Mouse (Mus musculus) layer of hippocampus, postnatal 14 days (tissue): ENCODE measurements at regions not wholly inside any gene's neighbourhood (a gene's known extent, or its start where the extent isn't known, plus 50 kb on each side); places are given as distances from the start of the nearest gene placed in this dataset.
A peak's percentile ranks its signal among the peaks of the same experiment; 100 is the strongest.
"Not testable (repeated sequence)": the region's sequence is repeated elsewhere in the genome, so short reads cannot be mapped to it uniquely, and the experiment has no call there.

Experiments used
- DNase-seq, 2 experiments: peaks; one replicate each; pipeline ENCODE4 v3.0.0; 2021 to 2022; ENCODE audit warnings: low spot score in 2 of 2, mixed read lengths in 1 of 2

DNA sequence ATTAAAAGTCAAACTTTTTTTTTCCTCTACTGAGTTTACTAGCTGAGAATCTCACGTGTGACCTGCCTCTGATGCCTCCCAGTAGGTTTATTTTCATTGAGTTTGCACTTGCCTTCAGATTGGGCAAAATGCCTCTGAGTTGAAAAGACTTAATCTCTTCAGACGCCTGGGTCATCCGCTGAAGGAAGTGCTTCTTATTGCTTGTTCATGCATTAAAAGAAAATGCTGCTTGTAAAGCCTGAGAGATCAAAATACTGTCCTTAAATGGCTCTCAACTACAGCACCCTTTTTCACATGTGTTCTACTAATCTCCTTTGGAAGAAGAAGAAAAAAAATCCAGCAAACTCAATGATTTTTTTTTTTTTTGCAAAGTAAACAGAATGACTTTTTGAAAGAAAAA is 351.5 kb downstream of the Kcnh5 start:
- DNase-seq: no peak

DNA sequence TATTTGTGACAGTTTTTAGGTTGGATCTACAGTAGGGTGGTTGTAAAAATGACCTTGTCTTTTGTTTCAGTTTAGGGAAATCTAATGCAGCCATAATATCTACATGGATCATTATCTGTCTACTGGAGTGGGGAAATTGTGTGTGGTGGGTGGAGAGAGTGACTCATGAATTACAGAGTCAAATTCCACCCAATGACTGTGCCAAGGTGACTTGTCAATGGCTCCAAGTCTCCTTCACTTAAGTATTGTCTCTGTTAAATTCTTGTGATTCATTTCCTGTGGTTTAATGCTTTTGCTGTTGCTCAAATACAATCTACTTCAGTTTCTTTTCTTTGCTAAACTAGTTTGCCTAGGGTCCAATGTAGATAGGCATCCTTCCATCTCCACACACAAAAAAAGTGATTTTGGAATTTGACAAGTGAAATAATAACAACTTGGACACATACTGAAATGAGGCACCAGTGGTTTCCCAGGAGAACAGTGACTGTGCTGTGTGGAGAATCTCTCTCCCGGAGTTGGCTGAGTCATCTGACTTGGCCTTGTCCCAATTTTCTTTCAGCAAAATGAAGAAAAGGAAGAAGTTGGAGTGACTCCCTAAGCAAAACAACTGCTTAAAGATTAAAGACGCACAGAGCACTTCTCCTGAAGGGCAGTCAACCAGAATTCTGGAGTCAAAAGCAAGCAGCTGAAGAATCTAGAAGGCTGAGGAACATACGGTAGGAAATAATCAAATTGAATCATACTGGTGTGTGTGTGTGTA is 352.2 kb downstream of the Kcnh5 start:
- DNase-seq: peak; percentile 12 to 58

DNA sequence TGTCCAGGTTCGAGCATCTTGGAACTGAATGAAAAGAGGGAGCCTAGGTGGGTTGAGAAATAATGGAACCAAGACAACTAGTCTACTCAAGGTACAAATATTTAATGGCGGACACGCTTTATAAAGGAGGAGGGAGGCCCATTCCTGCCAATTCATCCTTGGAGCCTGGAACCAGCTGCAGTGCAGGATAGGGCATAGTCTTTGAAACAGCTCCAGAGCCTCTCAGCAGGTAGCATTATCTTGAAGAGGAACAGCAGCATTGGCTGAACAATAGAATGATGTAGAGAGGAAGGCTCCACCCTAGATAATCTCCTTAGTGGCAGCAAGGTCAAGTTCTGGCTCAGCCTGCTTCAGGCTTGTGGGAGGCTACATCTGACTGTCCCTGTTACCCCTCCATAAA is 361.0 kb downstream of the Kcnh5 start:
- not testable (repeated sequence) for DNase-seq

DNA sequence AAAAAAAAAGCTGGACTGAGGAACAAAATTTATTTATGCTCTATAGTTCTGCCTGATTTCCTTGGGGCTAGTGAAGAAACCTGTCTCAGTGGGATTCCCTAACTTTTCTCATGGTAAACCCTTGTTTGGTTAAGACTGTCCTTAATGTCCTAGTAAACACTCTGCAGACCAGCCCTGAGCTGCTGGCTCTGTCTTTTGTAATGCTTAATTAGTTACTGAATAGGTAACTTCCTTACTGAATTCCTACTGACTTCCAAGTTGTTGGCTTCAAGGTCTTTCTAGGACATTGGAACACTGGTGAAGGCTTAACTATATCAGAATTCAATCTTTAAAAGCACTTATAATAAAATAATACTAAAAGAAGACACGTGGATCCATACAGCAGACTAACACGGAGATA is 368.6 kb downstream of the Kcnh5 start:
- DNase-seq: not testable (repeated sequence)

DNA sequence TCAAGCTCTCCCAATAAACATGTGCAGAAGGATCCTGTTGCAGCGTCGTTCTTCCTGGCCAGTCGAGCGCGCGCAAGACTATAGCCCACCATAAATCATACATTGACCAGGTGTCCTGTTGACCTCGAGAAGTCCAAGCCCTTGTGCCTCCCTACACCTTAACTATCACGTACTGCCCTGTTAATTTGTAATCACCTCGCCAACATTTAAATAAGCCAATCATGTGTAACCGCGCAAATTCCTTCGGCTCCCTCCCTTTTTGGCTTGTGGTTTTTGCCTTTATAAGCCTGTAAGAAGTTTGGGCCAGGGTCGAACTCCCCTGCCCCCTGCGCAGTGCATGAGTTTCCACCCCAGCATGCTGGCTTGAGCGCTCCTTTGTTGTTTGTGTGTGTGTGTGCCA is 369.2 kb downstream of the Kcnh5 start:
- not testable (repeated sequence) for DNase-seq

DNA sequence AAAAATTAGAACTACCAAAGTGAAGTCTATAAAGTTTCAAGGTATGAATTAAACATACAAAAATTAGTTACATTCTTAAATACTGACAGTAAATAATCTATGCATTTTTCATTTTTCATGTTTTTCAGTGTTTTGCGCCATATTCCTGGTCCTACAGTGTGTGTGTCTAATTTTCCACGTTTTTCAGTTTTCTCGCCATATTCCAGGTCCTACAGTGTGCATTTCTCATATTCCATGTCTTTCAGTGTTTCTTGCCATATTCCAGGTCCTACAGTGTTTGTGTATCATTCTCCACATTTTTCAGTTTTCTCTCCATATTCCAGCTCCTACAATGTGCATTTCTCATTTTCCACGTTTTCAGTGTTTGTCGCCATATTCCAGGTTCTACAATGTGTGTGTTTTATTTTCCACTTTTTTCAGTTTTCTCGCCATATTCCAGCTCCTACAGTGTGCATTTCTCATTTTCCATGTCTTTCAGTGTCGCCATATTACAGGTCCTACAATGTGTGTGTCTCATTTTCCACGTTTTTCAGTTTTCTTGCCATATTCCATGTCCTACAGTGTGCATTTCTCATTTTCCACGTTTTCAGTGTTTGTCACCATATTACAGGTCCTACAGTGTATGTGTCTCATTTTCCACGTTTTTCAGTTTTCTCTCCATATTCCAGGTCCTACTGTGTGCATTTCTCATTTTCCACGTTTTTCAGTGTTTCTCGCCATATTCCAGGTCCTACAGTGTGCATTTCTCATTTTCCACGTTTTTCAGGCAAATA is 373.2 kb downstream of the Kcnh5 start:
- DNase-seq: no peak

DNA sequence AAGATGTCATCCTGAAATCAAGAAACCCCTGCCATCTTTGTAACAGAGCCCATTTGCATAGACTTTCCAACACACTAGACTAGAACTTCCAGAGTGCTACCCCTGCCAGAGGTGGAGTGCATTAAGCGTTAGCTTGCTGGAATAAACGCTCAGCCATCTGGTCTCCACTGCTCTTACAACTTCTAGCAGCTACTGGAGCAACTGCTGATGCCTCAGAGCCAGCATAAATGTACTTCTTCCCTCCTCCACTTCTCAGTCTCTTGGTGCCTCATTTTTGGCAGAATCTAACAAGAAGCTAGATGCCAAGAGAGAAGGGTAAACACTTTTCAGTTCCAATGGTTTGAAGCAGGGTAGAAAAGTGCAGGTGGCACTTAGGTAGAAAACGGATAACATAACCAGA is 385.1 kb downstream of the Kcnh5 start:
- peak; percentile 3 to 44 for DNase-seq

DNA sequence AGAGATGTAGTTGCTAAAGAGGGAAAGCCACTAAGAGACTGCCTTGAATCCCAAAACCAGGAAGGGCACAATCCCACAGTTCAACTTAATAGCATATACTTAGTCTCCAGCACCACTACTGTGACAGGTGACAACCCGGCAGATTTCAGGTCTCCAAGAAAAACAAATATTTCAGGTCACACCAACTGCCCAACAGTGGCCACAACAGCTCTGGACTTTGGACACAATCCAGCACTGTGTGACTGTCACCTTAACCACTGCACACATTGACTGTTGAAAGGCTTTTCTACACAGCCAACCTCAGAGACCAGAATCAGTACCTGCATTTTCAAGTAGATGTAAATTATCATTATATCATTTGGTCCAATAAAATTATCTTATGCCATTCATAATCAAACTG is 414.8 kb downstream of the Kcnh5 start:
- no peak for DNase-seq

DNA sequence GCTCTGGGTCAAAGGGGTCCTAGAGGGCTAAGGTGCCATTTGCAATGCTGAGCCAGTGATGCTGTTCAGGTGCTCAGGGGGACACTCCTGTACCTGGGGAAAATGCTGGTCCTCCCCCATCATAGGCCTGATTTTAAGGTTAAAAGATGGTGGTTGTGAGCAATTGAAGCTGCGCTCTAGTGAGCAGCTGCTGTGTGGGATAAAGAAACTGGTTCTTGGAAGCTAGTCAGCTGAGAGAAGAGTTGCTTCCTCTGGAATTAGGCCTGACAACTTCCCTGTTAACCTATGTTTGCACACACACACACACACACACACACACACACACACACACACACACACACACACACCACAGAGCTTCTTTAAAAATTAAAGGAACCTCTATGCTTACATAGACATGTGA is 428.9 kb upstream of the Gm11042 start:
- DNase-seq: no peak

DNA sequence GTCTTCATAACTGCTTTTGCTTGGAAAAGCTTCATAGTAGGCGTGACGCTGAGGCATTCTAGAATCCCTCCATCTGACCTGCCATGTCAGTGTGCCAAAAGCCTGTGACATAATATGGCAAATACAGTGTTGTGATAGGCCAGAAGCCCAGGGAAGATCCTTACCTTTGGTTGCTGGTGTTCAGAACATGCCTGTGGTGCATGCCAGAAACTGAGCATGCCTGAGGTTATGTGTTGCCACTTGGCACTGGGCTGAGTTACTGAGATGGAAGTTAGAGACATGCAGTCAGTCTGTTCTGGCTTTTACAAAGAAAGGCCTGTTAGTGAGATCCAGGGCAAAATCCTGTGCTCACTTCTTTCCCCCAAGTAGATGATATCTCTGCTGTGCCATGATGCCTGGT is 412.7 kb upstream of the Gm11042 start:
- no peak for DNase-seq

DNA sequence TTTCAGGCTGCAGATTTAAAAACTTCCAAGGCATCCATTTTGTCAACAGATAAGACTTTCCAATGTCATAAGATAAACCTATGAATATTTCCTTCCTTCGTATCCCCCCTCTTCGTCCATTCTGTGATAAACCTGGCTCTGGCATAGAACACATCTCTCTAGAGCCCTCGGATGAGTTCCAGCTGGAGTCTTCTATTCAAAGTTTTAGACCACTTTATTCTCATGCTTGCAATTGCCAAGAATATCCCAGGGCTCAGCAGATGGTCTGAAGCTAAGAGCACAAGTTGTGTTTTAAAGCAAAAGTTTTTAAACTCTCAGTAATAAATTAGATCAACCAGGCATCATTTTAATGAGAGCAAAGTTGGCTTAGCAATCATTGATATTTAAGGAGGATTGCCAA is 363.0 kb upstream of the Gm11042 start:
- peak in 1 of 2 experiments; percentile 15 for DNase-seq

DNA sequence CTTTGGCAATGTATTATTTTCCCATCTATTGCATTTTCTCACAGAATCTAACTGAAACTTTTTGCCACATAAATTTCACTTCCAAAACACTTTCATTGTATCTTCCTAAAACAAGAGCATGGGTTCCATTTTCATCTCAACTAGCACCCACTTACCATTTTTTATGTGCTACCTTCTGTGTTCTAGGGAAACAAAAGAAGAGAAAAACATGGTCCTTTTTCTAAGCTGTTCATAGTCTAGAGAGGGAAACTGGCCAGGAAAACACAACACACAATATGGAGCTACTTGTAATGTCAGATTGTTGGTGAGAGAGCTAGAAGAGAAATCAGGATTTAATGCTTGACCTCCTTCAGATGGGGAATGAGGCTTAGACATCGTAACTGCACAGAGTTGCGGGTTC is 361.6 kb upstream of the Gm11042 start:
- DNase-seq: peak in 1 of 2 experiments; percentile 3

DNA sequence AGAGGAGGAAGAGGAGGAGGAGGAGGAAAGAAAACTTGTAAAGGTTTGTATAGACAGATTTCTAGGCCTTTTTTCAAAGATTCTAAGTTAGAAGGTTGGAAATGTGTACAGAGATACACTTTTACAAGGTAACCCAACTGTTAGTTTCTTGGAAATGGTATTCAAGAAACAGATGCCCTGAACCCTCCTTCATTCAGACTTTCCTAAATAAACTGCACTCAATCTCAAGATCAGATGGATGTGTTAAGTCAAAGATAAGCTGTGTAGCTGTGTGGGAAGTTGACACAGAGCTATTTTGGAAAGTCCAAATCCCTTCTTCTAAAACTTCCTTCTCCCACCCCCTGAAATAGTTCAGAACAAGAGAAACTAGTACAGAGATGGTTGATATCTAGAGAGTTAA is 342.2 kb upstream of the Gm11042 start:
- DNase-seq: no peak

DNA sequence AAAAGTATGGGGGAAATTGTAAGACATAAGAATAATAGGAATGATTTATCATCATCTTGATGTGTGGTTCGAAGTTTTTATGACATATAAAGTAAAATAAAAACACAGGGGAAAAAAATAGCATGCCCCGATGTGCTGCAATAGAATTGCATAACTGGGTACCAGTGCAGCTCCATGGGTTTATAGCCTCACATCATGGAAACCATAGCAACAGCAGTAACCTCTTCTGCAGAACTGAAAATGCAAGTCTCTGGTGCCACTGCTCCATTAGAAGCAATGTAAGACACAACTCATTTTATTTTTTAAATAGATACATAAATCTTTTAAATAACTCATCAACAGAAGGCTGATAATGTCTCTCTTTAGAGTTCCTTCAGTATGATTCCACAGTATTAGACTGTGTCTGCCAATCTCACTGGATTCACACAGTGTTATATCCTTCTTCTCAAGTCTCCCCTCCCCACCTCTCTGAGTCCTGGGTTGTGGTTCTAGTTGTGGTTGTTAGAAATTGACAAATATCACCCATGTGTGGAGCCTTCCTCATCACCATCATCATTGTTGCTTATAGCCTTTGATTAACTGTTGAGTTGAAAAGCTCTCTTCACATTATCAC is 340.9 kb upstream of the Gm11042 start:
- no peak for DNase-seq

DNA sequence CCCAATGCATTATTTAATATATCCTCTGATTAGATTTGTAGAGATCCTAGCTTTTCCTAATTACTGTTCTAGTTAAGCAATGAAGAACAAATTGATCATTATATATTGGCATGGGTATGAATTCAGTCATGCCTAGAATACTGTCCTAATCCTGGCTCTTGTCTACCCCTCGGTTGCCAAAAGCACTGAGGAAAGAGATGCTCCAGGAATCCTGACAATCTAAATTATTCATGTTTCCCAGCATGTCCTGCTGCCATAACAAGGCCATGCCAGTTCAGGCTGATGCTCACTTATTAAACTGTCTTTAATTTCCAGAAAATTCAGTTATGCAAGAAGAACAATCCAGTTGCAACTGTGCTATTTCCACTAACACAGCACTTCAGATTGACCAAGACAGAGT is 335.1 kb upstream of the Gm11042 start:
- peak in 1 of 2 experiments; percentile 8 for DNase-seq

DNA sequence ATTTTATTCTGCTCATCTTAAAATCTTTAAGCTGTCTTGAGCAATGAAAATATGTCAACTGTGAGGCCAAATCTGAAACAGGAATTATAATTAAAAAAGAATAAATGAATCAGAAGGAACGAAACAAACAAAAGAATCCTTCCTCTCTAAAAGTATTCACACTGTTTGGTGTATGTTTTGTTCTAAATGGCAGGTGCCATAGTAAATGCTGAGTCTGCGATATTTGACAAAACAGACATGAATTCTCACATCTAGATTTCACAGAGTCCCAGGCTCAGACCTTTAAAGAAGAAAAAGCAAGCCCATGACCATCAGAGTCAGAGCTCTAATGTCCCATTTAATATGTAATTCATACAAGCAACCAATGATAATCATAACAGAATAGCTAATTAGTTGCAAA is 316.6 kb upstream of the Gm11042 start:
- DNase-seq: no peak

DNA sequence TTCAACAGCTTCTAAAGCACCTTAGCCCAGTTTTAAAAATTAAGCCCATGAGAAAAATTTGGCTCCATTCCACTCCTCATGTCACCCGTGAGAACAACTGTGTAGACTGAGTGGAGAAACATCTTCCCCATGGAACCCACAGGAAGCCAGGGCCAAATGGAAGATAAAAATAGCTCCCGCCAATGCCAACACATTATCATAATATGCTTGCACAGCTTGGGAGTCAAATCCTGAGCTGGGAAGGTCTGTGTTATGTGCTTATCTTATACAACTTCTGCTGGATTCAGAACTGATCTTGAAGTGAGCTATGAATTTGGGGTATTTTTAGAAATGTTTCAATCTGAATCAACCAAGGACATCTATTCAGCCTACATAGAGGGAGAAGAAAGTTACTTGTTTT is 279.0 kb upstream of the Gm11042 start:
- peak; percentile 4 to 12 for DNase-seq

DNA sequence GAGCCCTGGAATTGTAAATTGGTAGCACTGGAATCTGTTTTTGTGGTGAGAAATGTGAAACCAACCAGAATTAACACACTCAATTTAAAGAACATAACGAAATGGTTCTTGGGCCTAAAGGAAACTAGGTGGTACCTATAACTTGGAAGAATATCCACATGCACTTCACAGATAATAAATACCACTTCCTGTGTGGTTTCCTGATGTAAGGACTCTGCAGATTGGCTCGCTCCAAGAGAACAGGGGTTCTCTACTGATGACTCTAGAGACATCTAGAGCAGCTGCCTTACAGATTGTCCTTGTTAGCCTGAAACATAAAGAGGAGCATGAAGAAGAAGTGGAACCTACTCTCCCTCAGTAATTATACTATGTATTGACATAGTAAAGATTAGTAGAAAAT is 238.4 kb upstream of the Gm11042 start:
- no peak for DNase-seq

DNA sequence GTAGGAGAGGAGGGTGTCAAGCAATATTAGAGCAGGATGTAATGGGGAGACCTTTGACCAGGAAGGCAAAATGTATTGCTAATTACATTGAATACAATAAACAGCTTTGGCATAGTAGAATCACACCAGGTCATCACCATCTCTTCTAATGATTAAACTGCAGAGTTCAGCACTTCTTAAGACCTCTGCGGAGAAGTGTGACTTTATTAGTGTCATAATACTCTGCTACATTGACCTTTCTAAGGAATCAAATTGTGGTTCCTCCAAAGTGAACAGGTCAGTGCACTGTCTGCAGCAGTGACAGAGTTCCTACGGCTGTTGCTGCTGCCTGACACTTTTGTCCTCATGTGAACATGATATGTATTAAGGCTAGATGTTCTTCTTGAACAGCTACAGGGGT is 228.0 kb upstream of the Gm11042 start:
- DNase-seq: no peak

DNA sequence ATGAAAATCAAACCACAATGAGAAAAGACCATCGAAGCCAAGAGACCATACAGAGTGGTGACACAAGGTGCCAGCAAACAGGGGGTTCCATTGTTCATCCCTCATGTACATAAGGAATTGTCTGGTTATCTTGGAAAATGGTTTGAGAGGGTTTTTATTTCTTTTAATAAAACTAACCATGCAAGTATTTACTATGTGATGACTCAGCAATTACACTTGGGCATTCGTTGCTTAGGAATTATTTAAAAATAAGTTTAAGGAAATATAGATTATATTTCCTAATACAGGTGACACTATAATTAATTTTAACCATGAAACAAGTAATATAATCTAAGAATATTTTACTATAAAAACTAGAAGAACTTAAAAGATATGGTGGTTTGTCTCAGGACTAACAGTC is 218.7 kb upstream of the Gm11042 start:
- no peak for DNase-seq

DNA sequence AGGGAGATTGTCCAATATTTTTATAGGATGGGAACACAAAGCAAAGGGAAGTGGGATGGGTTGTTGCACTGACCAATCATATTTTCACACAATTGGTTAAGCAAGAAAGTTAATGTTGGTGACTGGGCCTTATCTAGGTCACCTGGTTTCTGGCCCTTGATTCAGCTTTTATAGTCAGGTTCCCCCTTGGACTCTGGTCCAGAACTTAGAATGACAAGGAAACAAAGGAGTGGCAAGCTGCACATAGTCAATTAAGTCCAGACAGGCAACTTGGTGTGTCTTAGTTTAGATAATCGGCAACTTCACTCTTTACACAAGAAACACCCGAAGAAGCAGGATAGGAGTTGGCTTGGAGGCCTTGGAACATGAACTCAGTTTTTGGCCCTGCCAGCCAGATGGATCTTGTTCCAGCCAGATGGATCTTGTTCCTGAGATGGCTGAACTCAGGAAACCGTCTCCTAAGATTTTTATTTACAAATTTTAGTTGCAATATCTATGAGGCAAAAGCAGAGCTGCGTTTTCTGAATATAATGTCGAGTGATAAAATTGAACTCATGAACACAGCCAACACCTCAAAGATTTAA is 212.9 kb upstream of the Gm11042 start:
- DNase-seq: no peak

DNA sequence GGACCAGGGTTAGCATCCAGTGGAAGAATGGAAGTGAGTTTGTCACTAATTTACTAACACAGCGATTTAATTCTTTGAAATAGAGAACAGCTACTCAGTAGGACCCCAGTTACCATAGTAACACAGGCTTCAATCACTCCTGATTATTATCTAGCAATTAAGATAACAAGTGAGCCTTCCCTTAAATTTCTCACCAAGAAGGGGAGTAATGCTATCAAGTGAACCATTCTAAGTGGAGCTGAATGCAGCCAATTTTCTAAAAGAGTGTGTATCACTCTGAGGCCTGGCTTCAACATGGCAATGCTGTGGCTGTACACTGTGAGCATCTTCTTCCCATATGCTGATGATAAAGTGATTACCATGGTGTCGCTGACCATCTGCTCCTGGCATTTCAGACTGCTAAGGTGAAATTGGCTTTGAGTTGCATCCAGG is 211.0 kb upstream of the Gm11042 start:
- peak in 1 of 2 experiments; percentile 8 for DNase-seq
